Mouse (Mus musculus) heart, embryonic 16.5 days (tissue): ENCODE data around the gene 1110032A03Rik. TPM values are rescaled to one million over a fixed set of nuclear protein-coding genes. Genes with fewer than 3 reads are reported as not detected.

Experiments
- ATAC-seq: fragments of 200-750 bp; cut with Nextera tagmentation; replicated peaks from 2 replicates; pipeline ENCODE4 v1.8.0; 2017; ENCODE audit warnings: moderate number of reproducible peaks; ENCODE audit not compliant: insufficient read depth, low FRiP score; ENCODE audit errors: extremely low read depth
- H3K27ac ChIP-seq: fragments of 300-500 bp; sonication (generic); 2 replicates; pipeline ENCODE4 v1.5.1; 2014; ENCODE audit warnings: mild to moderate bottlenecking, low read length, control low read depth, moderate library complexity
- H3K27me3 ChIP-seq: fragments of 300-500 bp; sonication (generic); 2 replicates; pipeline ENCODE4 v1.6.1; 2014; ENCODE audit warnings: low read length, mixed read lengths; ENCODE audit not compliant: control insufficient read depth, insufficient read depth
- H3K36me3 ChIP-seq: fragments of 300-500 bp; sonication (generic); 2 replicates; pipeline ENCODE4 v1.6.1; 2014; ENCODE audit not compliant: control insufficient read depth, insufficient read depth
- H3K4me1 ChIP-seq: fragments of 300-500 bp; sonication (generic); 2 replicates; pipeline ENCODE4 v1.6.1; 2014; ENCODE audit warnings: low read length, mixed read lengths; ENCODE audit not compliant: control insufficient read depth, insufficient read depth
- H3K4me2 ChIP-seq: fragments of 300-500 bp; sonication (generic); 2 replicates; pipeline ENCODE4 v1.6.1; 2014; ENCODE audit warnings: low read depth, mild to moderate bottlenecking, control low read depth, low read length
- H3K4me3 ChIP-seq: fragments of 300-500 bp; sonication (generic); 2 replicates; pipeline ENCODE4 v1.5.1; 2014; ENCODE audit warnings: mild to moderate bottlenecking, control low read depth, low read length
- H3K9ac ChIP-seq: fragments of 300-500 bp; sonication (generic); 2 replicates; pipeline ENCODE4 v1.6.1; 2014; ENCODE audit warnings: low read length, control low read depth
- H3K9me3 ChIP-seq: fragments of 300-500 bp; sonication (generic); replicated peaks from 2 replicates; pipeline ENCODE4 v1.6.1; 2016; ENCODE audit warnings: low read length; ENCODE audit not compliant: control insufficient read depth
- WGBS: fragments of 180-500 bp; shearing (Covaris S2); extraction: QIAGEN DNeasy Blood & Tissue Kit; methylation state at CpG from one replicate; pipeline ENCODE4 v1.1.7; 2014; 5-methylcytosine and 5-hydroxymethylcytosine counted together
- polyA plus RNA-seq: library from polyadenylated mRNA; unstranded; fragments of >200 nt; fragmentation: Nextera tagmentation; extraction: Ambion mirVana; gene quantifications from 2 replicates; pipeline ENCODE4 v1.2.1, GENCODE M21; 2015

1110032A03Rik gene
- polyA plus RNA-seq, 1 experiment from 2014 or later, result 30.0 TPM

- H3K9me3 ChIP-seq, result no peaks in the 10 kb centered on the region
- 42% methylated on average over 12 of the region's 12 CpGs for WGBS
- peak overlapping the region; percentile 14; the same call in 1 of the 2 replicates for H3K27ac ChIP-seq
- no peak overlapping the region for H3K4me3 ChIP-seq
- H3K36me3 ChIP-seq, result no peaks in the 10 kb centered on the region
- H3K27me3 ChIP-seq, result no peaks in the 10 kb centered on the region
- no peak overlapping the region for H3K9ac ChIP-seq
- H3K4me1 ChIP-seq, result peaks cover 37% of the 10 kb centered on the region
- no peak overlapping the region for H3K4me2 ChIP-seq
- ATAC-seq, result no peak
These were observed 54.3 kb downstream of the 1110032A03Rik start for GRCm38 (mm10) chr9:50721061-50721460.

- no peak overlapping the region for H3K4me3 ChIP-seq
- no peaks in the 10 kb centered on the region for H3K36me3 ChIP-seq
- H3K9me3 ChIP-seq, result no peaks in the 10 kb centered on the region
- no peak for ATAC-seq
- H3K4me2 ChIP-seq, result no peak overlapping the region
- 48% methylated on average over 4 of the region's 4 CpGs for WGBS
- peaks cover 18% of the 10 kb centered on the region for H3K4me1 ChIP-seq
- H3K27me3 ChIP-seq, result no peaks in the 10 kb centered on the region
- H3K9ac ChIP-seq, result no peak overlapping the region
- H3K27ac ChIP-seq, result no peak overlapping the region
These were observed 56.4 kb downstream of the 1110032A03Rik start for GRCm38 (mm10) chr9:50718878-50719277.

GRCm38 (mm10) chr9:50714188-50714587 is 61.1 kb downstream of the 1110032A03Rik start:
- H3K4me2 ChIP-seq, result no peak overlapping the region
- no peaks in the 10 kb centered on the region for H3K36me3 ChIP-seq
- no peaks in the 10 kb centered on the region for H3K27me3 ChIP-seq
- no peak overlapping the region for H3K4me3 ChIP-seq
- no peak for ATAC-seq
- WGBS, result 44% methylated on average over 4 of the region's 4 CpGs
- H3K4me1 ChIP-seq, result no peaks in the 10 kb centered on the region
- H3K9ac ChIP-seq, result no peak overlapping the region
- H3K27ac ChIP-seq, result no peak overlapping the region
- no peaks in the 10 kb centered on the region for H3K9me3 ChIP-seq

Other genes with a start within 250 kb of the 1110032A03Rik start
- gene Pts, start 246.8 kb downstream of the 1110032A03Rik start, polyA plus RNA-seq, result 91.6 and 93.2 TPM in 2 replicates
- 3.7 and 3.9 TPM in 2 replicates for gene Il18, start 220.7 kb downstream of the 1110032A03Rik start, polyA plus RNA-seq
- gene Bco2, start 220.3 kb downstream of the 1110032A03Rik start, polyA plus RNA-seq, result 0.21 TPM in 1 of 2 replicates, not detected in the other
- gene Tex12, start 214.2 kb downstream of the 1110032A03Rik start, polyA plus RNA-seq, result not detected in 2 replicates
- gene Sdhd, start 171.7 kb downstream of the 1110032A03Rik start, polyA plus RNA-seq, result 852 and 860 TPM in 2 replicates
- 243 and 261 TPM in 2 replicates for gene Timm8b, start 171.6 kb downstream of the 1110032A03Rik start, polyA plus RNA-seq
- gene Pih1d2, start 158.2 kb downstream of the 1110032A03Rik start, polyA plus RNA-seq, result 1.9 and 3.1 TPM in 2 replicates
- 12.1 and 13.0 TPM in 2 replicates for gene Nkapd1, start 158.1 kb downstream of the 1110032A03Rik start, polyA plus RNA-seq
- gene Dlat, start 115.7 kb downstream of the 1110032A03Rik start, polyA plus RNA-seq, result 147 and 156 TPM in 2 replicates
- 8.6 and 10.3 TPM in 2 replicates for gene Dixdc1, start 36.0 kb downstream of the 1110032A03Rik start, polyA plus RNA-seq
- 7.9 and 9.8 TPM in 2 replicates for gene 2310030G06Rik, start 29.0 kb downstream of the 1110032A03Rik start, polyA plus RNA-seq
- 1,241 and 1,315 TPM in 2 replicates for gene Cryab, start 24.2 kb downstream of the 1110032A03Rik start, polyA plus RNA-seq
- 242 and 286 TPM in 2 replicates for gene Hspb2, start 23.2 kb downstream of the 1110032A03Rik start, polyA plus RNA-seq
- gene Fdxacb1, start 7.3 kb downstream of the 1110032A03Rik start, polyA plus RNA-seq, result 10.7 and 11.0 TPM in 2 replicates
- gene Alg9, start 501 bp downstream of the 1110032A03Rik start, polyA plus RNA-seq, result 27.2 and 27.5 TPM in 2 replicates
- gene Ppp2r1b, start 69.8 kb upstream of the 1110032A03Rik start, polyA plus RNA-seq, result 38.2 and 41.8 TPM in 2 replicates
- gene Sik2, start 233.6 kb upstream of the 1110032A03Rik start, polyA plus RNA-seq, result 14.4 and 18.5 TPM in 2 replicates